Mouse (Mus musculus): ENCODE measurements around the gene Fam168b.
A peak's percentile ranks its signal among the peaks of the same experiment; 100 is the strongest.

The Fam168b gene

GRCm38 (mm10) chr1:34812407-34813247 is 30.2 kb downstream of the Fam168b start:
- DNase-seq (ENCODE audit: low spot score): no peak

DNA sequence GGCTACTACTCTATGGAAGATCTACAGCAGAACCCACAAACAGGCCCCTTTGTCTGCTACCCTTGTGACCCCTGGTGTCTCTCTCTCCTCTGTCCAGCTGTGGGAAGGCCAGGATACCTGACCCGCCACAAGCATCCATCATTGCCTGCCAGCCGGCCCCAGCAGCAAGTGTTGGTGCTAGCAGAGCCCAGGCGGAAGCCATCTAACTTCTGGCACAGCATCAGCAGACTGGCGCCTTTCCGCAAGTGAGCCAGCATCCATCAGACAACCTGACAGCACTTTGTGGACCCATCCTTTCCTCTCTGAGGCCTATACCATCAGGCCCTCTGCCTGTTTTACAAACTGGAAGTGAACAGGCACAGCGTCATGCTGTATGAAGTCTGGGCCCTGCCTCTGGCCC is 31.3 kb downstream of the Fam168b start:
- DNase-seq (ENCODE audit: low spot score): no peak

DNA sequence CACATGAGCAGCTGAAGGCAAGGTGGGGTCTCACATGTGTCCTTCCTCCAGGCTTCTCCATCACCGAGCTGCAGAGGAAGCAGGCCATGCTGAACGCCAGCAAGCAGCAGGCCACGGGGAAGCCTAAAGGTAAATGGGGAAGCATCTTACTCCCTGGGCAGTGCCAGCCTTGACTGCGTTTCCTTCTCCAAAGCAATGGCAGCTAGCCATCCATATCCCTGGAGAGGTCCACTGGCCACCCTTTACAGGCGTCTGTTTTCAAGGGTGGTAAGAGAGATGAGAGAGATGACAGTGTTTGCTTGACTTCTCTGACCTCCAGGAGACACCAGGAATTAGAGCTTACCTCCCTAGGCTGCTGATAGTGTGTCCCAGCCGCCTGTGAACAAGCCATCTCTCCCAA is 31.8 kb downstream of the Fam168b start:
- DNase-seq (ENCODE audit: low spot score): no peak

- no peak for DNase-seq (ENCODE audit: low spot score)
These were observed 32.6 kb downstream of the Fam168b start for GRCm38 (mm10) chr1:34810293-34810692.

- DNase-seq (ENCODE audit: low spot score): no peak
These were observed 34.4 kb downstream of the Fam168b start for GRCm38 (mm10) chr1:34808445-34808844.

DNA sequence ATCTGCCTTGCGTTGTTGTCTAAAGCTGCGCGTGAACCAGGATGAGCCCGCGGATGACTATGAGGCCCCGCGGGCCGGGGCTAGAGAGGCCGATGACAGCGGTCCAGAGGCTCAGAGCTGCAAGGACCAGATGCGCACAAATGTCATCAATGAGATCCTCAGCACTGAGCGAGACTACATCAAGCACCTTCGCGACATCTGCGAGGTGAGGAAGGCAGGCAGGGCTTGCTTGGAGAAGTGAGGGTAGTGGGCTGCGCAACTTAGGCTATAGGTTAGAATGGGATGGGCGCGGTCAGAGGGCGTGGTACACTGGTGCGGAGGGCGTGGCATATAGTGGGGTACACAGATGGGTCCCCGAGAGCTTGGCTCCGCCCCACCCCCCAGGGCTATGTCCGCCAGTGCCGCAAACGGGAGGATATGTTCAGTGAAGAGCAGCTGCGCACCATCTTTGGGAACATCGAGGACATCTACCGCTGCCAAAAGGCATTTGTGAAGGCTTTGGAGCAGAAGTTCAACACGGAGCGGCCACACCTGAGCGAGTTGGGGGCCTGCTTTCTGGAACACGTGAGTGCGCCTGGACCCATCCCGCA is 36.8 kb downstream of the Fam168b start:
- no peak for DNase-seq (ENCODE audit: low spot score)

- no peak for DNase-seq (ENCODE audit: low spot score)
These were observed 38.0 kb downstream of the Fam168b start for GRCm38 (mm10) chr1:34804863-34805262.

DNA sequence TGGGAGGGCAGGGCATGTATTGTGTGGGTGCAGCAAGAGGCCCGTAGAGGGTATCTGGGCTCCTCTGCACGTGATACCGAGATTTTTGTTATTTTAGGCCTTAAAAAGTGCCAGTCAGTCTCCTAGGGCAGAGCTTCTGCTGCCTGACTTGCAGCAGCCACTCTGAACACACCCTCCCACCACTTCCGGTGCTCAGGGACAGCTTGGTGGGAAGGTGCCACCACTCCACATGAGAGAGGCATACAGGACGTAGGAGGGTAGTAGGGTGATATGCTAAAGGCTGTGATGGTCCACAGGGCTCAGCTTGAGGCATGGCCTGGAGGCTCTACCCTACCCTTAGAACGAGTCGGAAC is 40.6 kb downstream of the Fam168b start:
- no peak for DNase-seq (ENCODE audit: low spot score)

GRCm38 (mm10) chr1:34801616-34802289 is 41.1 kb downstream of the Fam168b start:
- peak; percentile 58 for DNase-seq (ENCODE audit: low spot score)

GRCm38 (mm10) chr1:34799140-34799539 is 43.7 kb downstream of the Fam168b start:
- DNase-seq (ENCODE audit: low spot score): no peak

DNA sequence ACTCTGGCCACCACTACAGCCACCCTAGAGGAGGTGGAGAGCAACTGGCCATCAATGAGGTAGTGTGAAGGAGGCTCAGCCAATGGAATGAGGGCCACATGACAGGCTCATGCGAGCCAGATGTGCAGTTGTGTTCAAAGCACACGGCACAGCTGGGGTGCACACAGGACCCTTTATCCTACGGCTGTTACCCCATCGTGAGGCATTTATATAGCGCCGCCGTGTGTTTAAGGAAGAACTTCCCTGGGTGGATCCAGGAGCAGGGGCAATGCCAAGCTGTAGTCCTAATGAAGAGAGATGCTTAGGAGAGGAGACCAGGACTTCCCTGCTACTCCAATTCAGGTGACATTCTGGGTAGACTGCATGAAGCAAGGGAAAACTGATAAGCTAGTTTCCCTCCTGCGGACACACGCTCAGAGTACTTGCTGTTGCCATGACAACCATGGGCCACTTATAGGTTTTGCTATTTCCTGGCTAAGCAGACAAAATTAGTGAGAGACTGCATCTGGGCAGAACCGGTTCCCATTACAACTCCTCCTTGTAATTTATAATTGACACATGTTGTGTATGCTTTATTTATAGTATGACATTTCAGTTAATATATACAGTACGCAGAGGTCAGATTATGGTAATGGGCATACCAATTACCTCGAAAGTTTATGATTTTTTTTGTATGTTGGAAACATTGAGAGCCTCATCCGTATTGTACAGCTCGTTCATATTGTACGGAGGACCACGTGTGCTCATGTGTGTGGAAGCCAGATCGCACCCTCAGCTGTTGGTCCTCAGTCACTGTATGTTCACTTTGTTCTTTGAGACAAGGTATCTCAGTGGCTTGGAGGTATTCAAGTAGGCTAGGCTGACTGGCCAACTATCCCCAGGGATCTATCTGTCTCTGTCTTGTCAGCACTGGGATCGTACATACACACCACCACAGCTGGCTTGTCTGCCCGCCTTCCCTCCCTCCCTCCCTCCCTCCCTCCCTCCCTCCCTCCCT is 49.3 kb downstream of the Fam168b start:
- DNase-seq (ENCODE audit: low spot score): no peak

GRCm38 (mm10) chr1:34783538-34784161 is 59.2 kb downstream of the Fam168b start:
- DNase-seq (ENCODE audit: low spot score): no peak

- no peak for DNase-seq (ENCODE audit: low spot score)
These were observed 67.0 kb downstream of the Fam168b start for GRCm38 (mm10) chr1:34775870-34776269.

DNA sequence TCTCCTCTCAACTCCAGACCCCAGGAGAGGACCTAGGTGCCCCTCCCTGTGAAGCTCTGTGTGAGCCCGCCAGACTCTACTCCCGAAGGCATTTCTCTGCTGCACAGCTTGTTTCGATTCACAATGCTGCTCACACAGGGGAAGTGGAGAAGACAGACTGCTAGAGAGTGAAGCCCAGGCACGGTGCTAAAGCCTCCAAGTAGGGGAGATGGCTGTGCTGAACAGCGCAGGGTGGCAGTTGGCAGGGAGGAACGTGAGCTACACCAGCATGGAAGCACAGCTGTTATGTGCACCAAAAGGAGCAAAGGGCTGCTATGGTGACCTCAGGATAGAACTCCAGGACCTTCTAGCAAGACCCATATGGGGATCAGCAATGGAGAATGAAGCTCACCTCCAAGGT is 74.0 kb downstream of the Fam168b start:
- no peak for DNase-seq (ENCODE audit: low spot score)

DNA sequence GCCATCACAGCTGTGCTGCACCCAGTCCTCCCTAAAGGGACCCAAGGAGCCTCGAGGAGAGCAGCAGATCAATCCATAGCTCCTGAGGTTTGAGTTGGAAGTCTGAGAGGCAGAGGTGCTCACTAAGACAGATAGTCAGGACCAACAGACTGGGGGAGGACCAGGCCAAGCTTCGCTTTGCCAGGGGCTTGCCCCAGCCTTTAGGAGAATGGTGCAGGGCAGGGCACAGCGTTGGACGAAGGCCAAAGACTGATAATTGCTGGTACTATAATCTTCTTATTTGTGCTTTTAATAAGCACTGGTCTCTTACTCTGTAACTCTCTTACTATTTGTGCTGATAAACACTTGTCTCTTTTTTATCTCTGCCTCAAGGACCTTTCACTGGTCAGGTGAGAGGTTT is 75.0 kb downstream of the Fam168b start:
- no peak for DNase-seq (ENCODE audit: low spot score)

DNA sequence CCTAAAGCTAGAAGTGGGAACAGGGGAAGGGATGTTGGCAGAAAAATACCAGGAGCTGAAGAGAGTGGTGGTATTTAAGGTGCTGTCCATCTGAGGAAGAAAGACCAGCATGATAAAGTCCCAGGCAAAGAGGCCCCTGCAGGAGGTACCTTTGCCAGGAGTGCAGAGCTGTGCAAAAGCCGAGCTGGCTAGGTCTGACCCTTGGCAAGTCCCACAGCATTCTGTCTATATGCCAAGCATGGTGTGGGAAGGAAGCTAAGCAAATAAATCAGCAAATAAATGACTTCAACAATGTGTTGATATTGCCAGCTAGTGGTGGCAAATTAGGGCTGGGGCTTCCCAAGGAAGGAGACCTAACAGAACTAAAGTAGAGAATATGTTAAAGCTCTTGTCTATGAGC is 76.0 kb downstream of the Fam168b start:
- no peak for DNase-seq (ENCODE audit: low spot score)

Data from urinary bladder, postnatal 14 days (tissue).